9 mouse cellular contexts compared by ENCODE assay signal in genomic region chr3:135630430-135631095, GRCm38 (mm10).
A peak's percentile ranks its signal among the peaks of the same experiment; 100 is the strongest.
DNase-seq lines count a peak whose midpoint lies in the region; ATAC-seq lines count a peak whose summit lies in the region.
"Had no signal": no experiment of that assay in that cellular context is flagged by ENCODE, and none has a peak within 500 bp of the region (broad histone marks: within the 10 kb centered on the region; RNA-seq: fewer than 3 reads in every experiment).

No protein-coding gene starts in this region.

- DNase-seq in lung, postnatal 25 days (ENCODE audit: low spot score): no peak
- DNase-seq in cerebellum, adult 9-11 months: peak; percentile 24
- peak; percentile 45 for DNase-seq in right cerebral cortex, postnatal 14 days
- DNase-seq in spleen, postnatal 10 days (ENCODE audit: low spot score in 2 of 2): no peak
- DNase-seq in liver: no peak

- H3K4me1 ChIP-seq in lung, embryonic 16.5 days (replicated peaks; ENCODE audit: control insufficient read depth, insufficient read depth, low read length): peaks cover 3% of the 10 kb centered on the region; the same call in 1 of the 2 replicates
- peaks cover 16% of the 10 kb centered on the region for H3K4me1 ChIP-seq in kidney, embryonic 16.5 days (ENCODE audit: insufficient read depth, low read length)
- no peaks in the 10 kb centered on the region for H3K4me1 ChIP-seq in intestine, embryonic 16.5 days (ENCODE audit: control insufficient read depth, insufficient read depth, low read length)
- H3K4me1 ChIP-seq: limb, embryonic 15.5 days had no signal

- ATAC-seq in lung, embryonic 16.5 days (ENCODE audit: low read depth): 0 out of 2 replicates have a peak, but pooled peaks have one; percentile 14
- peak; percentile 24; the same call in 1 of the 2 replicates for ATAC-seq in kidney, embryonic 16.5 days (ENCODE audit: low FRiP score, low TSS enrichment)
- ATAC-seq in intestine, embryonic 16.5 days: no peak

- H3K9me3 ChIP-seq in lung, embryonic 16.5 days (ENCODE audit: control insufficient read depth, low read length): no peaks in the 10 kb centered on the region
- no peaks in the 10 kb centered on the region for H3K9me3 ChIP-seq in kidney, embryonic 16.5 days (ENCODE audit: low read length)
- H3K9me3 ChIP-seq in intestine, embryonic 16.5 days (ENCODE audit: control insufficient read depth, low read length): no peaks in the 10 kb centered on the region
- H3K9me3 ChIP-seq: limb, embryonic 15.5 days had no signal

- 0 out of 2 replicates have a peak, but pooled peaks cover 3% of the 10 kb centered on the region for H3K36me3 ChIP-seq in lung, embryonic 16.5 days (ENCODE audit: control insufficient read depth, insufficient read depth, low read length)
- peaks cover 16% of the 10 kb centered on the region; the same call in 1 of the 2 replicates for H3K36me3 ChIP-seq in kidney, embryonic 16.5 days (ENCODE audit: insufficient read depth, low read length)
- peaks cover 3% of the 10 kb centered on the region; the same call in 1 of the 2 replicates for H3K36me3 ChIP-seq in intestine, embryonic 16.5 days (ENCODE audit: control insufficient read depth, insufficient read depth, low read length)

- H3K4me2 ChIP-seq in lung, embryonic 16.5 days (ENCODE audit: low read depth, low read length): no peak overlapping the region
- H3K4me2 ChIP-seq in kidney, embryonic 16.5 days (replicated peaks; ENCODE audit: low read depth, low read length): no peak overlapping the region
- no peak overlapping the region for H3K4me2 ChIP-seq in intestine, embryonic 16.5 days (ENCODE audit: low read depth, low read length)
- H3K4me2 ChIP-seq: limb, embryonic 15.5 days had no signal

- no peak overlapping the region for H3K27ac ChIP-seq in lung, embryonic 16.5 days (ENCODE audit: low read length)
- no peak overlapping the region for H3K27ac ChIP-seq in kidney, embryonic 16.5 days (ENCODE audit: low read length)
- H3K27ac ChIP-seq in intestine, embryonic 16.5 days (ENCODE audit: low read length): no peak overlapping the region
- H3K27ac ChIP-seq: limb, embryonic 15.5 days had no signal

- WGBS in lung, embryonic 16.5 days: 70% methylated on average over 21 of the region's 21 CpGs
- 80% methylated on average over 21 of the region's 21 CpGs for WGBS in kidney, embryonic 16.5 days
- 78% methylated on average over 21 of the region's 21 CpGs for WGBS in intestine, embryonic 16.5 days

- H3K9ac ChIP-seq in lung, embryonic 16.5 days (ENCODE audit: low read length): no peak overlapping the region
- no peak overlapping the region for H3K9ac ChIP-seq in kidney, embryonic 16.5 days (replicated peaks; ENCODE audit: low read length)
- H3K9ac ChIP-seq in intestine, embryonic 16.5 days (ENCODE audit: low read depth, low read length): no peak overlapping the region
- H3K9ac ChIP-seq: limb, embryonic 15.5 days had no signal

- H3K4me3 ChIP-seq in lung, embryonic 16.5 days (ENCODE audit: low read length): no peak overlapping the region
- no peak overlapping the region for H3K4me3 ChIP-seq in kidney, embryonic 16.5 days (ENCODE audit: low read length)
- no peak overlapping the region for H3K4me3 ChIP-seq in intestine, embryonic 16.5 days (ENCODE audit: low read length)
- H3K4me3 ChIP-seq: limb, embryonic 15.5 days had no signal

- no peaks in the 10 kb centered on the region for H3K27me3 ChIP-seq in lung, embryonic 16.5 days (ENCODE audit: control insufficient read depth, insufficient read depth, low read depth, low read length)
- no peaks in the 10 kb centered on the region for H3K27me3 ChIP-seq in kidney, embryonic 16.5 days (ENCODE audit: insufficient read depth, low read length)
- H3K27me3 ChIP-seq in intestine, embryonic 16.5 days (replicated peaks; ENCODE audit: control insufficient read depth, insufficient read depth, low read length): no peaks in the 10 kb centered on the region
- H3K27me3 ChIP-seq: limb, embryonic 15.5 days had no signal

Comparison
In these comparisons a context has a peak if more than half of its experiments do, and no peak if none do; other contexts are left out.
1. DNase-seq: peak in cerebellum, adult 9-11 months (single experiment) and right cerebral cortex, postnatal 14 days (single experiment); none in lung, postnatal 25 days (single experiment), spleen, postnatal 10 days (0 of 2) and liver (single experiment).